Mouse (Mus musculus): ENCODE measurements at regions not wholly inside any gene's neighbourhood (a gene's known extent, or its start where the extent isn't known, plus 50 kb on each side); places are given as distances from the start of the nearest gene placed in this dataset.

GRCm38 (mm10) chr1:51644399-51644798 lies 166.2 kb upstream of the Nabp1 start:
- DNase-seq (ENCODE audit: low spot score in 2 of 2): peak; percentile 83 to 88

- no peak for DNase-seq (ENCODE audit: low spot score in 2 of 2)
Observed at GRCm38 (mm10) chr1:51643640-51644039, 165.4 kb upstream of the Nabp1 start.

- no peak for DNase-seq (ENCODE audit: low spot score in 2 of 2)
Observed at GRCm38 (mm10) chr1:51638519-51639302, 160.5 kb upstream of the Nabp1 start.

- no peak for DNase-seq (ENCODE audit: low spot score in 2 of 2)
Observed at GRCm38 (mm10) chr1:51635881-51636515, 157.8 kb upstream of the Nabp1 start.

GRCm38 (mm10) chr1:51633795-51634194 lies 155.6 kb upstream of the Nabp1 start:
- DNase-seq (ENCODE audit: low spot score in 2 of 2): no peak

- DNase-seq (ENCODE audit: low spot score in 2 of 2): no peak
Observed at GRCm38 (mm10) chr1:51632851-51633250, 154.6 kb upstream of the Nabp1 start.

GRCm38 (mm10) chr1:51629848-51630247 lies 151.6 kb upstream of the Nabp1 start:
- DNase-seq (ENCODE audit: low spot score in 2 of 2): no peak

- DNase-seq (ENCODE audit: low spot score in 2 of 2): no peak
Observed at GRCm38 (mm10) chr1:51628137-51628793, 150.0 kb upstream of the Nabp1 start.

GRCm38 (mm10) chr1:51626303-51626702 lies 148.1 kb upstream of the Nabp1 start:
- DNase-seq (ENCODE audit: low spot score in 2 of 2): no peak

- no peak for DNase-seq (ENCODE audit: low spot score in 2 of 2)
Observed at GRCm38 (mm10) chr1:51625079-51625478, 146.9 kb upstream of the Nabp1 start.

GRCm38 (mm10) chr1:51624551-51624950 lies 146.3 kb upstream of the Nabp1 start:
- no peak for DNase-seq (ENCODE audit: low spot score in 2 of 2)

- no peak for DNase-seq (ENCODE audit: low spot score in 2 of 2)
Observed at GRCm38 (mm10) chr1:51622986-51623385, 144.8 kb upstream of the Nabp1 start.

GRCm38 (mm10) chr1:51622181-51622862 lies 144.1 kb upstream of the Nabp1 start:
- no peak for DNase-seq (ENCODE audit: low spot score in 2 of 2)

- DNase-seq (ENCODE audit: low spot score in 2 of 2): no peak
Observed at GRCm38 (mm10) chr1:51621062-51621461, 142.8 kb upstream of the Nabp1 start.

- no peak for DNase-seq (ENCODE audit: low spot score in 2 of 2)
Observed at GRCm38 (mm10) chr1:51617502-51618251, 139.5 kb upstream of the Nabp1 start.

- DNase-seq (ENCODE audit: low spot score in 2 of 2): no peak
Observed at GRCm38 (mm10) chr1:51616091-51616490, 137.9 kb upstream of the Nabp1 start.

- peak; percentile 48 to 72 for DNase-seq (ENCODE audit: low spot score in 2 of 2)
Observed at GRCm38 (mm10) chr1:51615523-51615922, 137.3 kb upstream of the Nabp1 start.

- DNase-seq (ENCODE audit: low spot score in 2 of 2): no peak
Observed at GRCm38 (mm10) chr1:51614700-51615099, 136.5 kb upstream of the Nabp1 start.

- DNase-seq (ENCODE audit: low spot score in 2 of 2): no peak
Observed at GRCm38 (mm10) chr1:51609295-51609694, 131.1 kb upstream of the Nabp1 start.

- no peak for DNase-seq (ENCODE audit: low spot score in 2 of 2)
Observed at GRCm38 (mm10) chr1:51607437-51607855, 129.2 kb upstream of the Nabp1 start.

- no peak for DNase-seq (ENCODE audit: low spot score in 2 of 2)
Observed at GRCm38 (mm10) chr1:51602071-51602470, 123.8 kb upstream of the Nabp1 start.
